Mouse (Mus musculus) thymus, postnatal 0 days (tissue): ENCODE measurements around the gene Sox5. TPM values are rescaled to one million over a fixed set of nuclear protein-coding genes. Genes with fewer than 3 reads are reported as not detected.

Source experiments
- DNase-seq: peaks from one replicate; pipeline ENCODE4 v3.0.0-alpha.2; 2015; ENCODE audit warnings: low spot score
- polyA plus RNA-seq: library from polyadenylated mRNA; unstranded; fragments of >200 nt; fragmentation: Nextera tagmentation; extraction: Ambion mirVana; gene quantifications from 2 replicates; pipeline ENCODE4 v1.2.1, GENCODE M21; 2015

The Sox5 gene
- polyA plus RNA-seq, 1 experiment from 2014 or later, result 1.2 TPM

DNA sequence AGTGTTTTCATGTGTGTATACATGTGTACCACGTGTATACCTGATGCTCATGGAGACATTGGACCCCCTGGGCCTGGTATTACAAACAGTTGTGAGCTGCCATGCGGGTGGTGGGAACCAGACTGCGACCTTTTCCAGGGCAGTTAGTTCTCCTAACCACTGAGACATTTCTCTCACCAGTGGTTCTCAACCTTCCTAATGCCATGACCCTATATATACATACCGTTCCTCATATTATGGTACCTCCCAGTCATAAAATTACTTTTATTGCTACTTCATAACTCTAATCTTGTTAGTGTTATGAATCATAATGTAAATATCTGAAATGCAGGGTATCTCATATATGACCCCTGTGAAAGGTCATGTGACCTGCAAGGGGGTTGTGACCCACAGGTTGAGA, 644.9 kb downstream of the Sox5 start:
- DNase-seq, result no peak

DNA sequence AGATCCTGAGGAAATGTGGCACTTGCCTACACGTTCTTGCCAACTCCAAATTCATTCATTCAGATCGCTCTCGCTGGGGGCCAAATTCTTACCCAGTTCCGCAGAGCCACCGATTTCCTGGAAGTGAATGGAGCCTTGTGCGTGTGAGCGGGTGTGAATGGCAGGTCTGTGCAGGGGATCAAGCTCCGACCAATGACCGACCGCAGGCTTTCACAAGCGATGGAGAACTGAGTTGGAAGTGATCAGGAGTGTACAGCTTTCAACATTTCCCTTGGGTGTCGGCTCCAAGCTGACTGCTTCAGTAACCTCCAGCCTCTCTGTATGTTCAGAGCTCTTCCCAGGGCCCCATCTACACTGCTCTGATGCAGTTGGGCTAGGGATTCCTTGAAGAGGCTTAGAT, 651.9 kb downstream of the Sox5 start:
- DNase-seq, result no peak

DNA sequence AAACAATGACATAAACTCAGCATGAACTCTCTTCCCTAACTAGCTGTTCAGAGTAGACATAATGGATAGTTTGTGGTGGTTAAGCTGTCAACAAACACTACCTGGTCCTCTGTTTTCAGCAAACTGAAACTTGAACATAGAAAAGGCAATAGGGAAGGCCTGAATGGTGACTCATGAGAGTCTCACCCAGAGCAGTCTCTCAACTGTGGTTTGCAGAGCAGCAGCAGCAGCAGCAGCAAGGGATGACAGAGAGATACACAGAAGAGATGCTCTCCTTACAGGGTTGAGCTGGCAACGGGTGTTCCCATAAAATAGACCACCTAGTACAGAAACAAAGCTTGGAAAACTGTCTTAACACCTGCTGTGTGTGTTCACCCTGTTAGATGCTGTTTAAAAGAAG, 661.8 kb downstream of the Sox5 start:
- no peak for DNase-seq

DNA sequence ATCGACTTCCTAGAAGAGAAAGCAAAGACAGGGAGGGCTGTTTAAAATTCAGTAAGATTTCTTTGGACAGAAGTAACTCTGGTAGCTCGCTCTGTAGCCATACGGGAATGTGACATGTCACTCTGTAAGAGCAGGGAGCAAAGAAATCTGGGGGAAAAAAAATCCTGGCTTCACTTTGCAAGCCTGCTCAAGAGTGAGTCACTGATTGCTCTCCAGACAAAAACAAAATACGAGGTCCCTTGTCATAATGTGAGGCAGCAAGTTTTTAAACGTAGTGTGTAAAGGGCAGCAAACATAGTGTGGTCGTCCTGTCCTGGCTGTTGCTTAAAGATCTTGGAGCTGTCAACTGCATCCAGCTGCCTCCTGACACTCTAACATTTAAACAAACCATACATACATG, 665.1 kb downstream of the Sox5 start:
- DNase-seq, result no peak

DNA sequence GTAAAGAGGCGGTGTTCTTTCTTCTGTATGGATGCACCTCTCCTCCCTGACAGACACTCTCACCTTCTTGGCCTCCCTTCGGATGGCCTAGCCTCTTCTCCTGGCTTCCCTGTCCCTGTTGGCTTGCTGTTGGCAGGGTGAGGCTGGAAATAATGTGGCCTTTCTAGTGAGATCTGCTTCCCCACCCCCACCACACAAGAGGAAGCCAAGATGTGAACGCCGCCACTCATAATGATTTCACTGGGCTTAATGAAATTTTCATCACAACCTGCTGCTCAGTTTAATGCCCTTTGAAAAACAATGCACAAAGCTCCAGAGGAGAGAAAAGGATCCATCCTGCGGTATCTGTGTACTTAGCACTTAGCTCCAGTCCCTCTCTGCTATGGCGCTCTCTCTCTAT, 670.2 kb downstream of the Sox5 start:
- no peak for DNase-seq

DNA sequence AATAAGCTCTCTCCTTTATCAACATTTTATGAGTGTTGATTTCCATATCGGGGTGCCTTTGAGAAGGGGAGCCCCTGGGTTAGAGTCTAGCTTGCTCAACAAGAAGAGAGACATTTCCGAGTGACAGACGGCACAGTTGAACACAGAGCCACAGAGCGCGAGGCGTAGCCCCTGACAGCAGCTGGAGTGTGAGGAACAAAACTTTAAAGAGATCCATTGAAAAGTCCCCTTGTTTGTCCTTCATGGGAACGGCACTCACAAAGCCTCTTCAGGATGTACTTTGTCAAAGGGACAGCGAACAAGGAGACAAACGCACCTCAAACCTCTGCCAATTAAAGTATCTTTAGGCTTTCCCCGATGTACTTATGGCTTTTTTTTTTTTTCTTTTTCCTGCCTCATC, 674.9 kb downstream of the Sox5 start:
- DNase-seq, result no peak

DNA sequence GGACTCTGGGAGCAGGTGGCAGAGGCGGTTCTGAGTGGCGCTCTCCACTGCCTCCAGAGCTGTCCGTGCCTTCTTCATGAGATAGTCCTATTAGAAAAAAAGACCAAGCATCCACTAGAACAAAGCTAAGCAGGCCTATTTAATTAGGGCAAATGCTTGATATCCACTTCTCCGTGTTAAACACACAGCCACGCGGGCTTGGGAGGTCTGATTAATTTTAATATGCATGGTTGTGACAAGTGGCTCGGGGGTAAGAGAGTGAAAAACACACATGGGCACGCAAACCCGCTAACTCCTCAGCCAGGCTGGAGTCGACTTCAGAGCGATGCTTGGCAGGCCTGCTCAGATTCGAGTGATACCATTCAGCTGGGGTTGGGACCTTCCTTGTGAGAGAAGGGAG, 676.1 kb downstream of the Sox5 start:
- DNase-seq, result no peak

DNA sequence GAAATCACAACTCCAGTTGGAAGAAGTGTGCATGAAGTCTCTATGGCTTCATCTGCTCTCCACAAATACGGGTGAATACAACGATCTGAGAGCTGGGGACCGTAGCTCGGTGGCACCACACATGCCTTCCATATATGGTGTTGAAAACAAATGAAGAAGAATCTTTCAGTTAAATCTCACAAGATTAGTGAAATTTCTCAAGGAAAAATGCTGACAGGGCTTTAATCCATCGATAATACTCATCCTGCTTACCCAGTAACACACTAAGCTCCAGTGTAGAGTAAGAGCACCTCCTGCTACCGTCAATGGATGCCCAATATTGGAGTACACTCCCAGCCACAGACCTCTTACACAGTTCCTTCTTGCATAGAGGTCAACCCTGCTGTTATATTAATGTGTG, 678.2 kb downstream of the Sox5 start:
- DNase-seq, result no peak

DNA sequence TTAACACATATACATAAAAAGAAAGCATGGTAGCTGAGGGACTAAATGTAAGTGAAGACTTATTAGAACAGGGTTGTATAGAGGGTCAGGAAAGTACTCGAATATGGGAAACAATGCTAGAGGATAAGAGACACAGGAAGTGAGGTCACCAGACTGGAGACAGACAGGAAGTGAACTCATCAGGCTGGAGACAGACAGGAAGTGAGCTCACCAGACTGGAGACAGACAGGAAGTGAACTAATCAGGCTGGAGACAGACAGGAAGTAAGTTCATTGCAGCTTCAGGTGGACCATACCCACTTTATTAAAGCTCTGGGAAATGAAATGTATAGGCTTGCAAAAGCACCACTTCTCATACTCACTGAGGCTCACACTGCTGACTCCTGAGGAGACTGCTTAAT, 680.9 kb downstream of the Sox5 start:
- no peak for DNase-seq

DNA sequence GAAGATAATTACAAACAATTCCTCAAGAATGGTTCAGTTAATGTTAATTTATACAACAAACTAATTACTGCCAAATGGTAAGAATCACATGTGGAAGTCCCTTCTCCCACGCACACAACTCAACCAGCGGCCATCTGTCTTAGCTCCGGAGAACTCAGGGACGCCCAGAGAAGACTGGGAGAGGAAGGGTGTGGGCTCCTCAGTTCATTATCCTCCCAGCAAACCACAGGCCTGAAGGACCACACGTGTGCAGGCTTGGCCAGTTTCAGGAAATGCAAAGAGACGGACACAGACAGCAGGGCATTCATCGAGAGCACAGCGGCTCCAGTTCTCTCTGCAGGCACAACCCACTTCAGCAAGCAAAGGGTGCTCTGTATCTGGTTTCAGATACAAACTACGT, 683.7 kb downstream of the Sox5 start:
- DNase-seq, result no peak

DNA sequence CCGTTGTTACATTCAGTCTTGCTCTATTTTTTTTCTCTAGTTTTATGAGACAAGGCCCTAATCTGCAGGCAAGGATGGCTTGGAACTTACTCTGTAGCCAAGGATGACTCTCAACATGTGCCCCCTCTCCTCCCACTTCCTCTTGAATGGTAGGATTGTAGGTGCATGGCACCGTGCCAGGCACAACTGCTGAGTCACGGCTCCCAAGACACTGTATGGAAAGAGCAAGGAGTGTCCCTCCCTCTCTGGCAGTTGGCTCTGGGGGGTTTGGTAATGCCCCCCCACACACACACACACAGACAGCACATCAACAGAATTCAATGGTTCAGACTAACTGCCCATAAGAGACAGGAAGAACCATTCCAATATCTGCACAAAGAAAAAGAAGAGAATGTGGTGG, 693.5 kb downstream of the Sox5 start:
- DNase-seq, result no peak

DNA sequence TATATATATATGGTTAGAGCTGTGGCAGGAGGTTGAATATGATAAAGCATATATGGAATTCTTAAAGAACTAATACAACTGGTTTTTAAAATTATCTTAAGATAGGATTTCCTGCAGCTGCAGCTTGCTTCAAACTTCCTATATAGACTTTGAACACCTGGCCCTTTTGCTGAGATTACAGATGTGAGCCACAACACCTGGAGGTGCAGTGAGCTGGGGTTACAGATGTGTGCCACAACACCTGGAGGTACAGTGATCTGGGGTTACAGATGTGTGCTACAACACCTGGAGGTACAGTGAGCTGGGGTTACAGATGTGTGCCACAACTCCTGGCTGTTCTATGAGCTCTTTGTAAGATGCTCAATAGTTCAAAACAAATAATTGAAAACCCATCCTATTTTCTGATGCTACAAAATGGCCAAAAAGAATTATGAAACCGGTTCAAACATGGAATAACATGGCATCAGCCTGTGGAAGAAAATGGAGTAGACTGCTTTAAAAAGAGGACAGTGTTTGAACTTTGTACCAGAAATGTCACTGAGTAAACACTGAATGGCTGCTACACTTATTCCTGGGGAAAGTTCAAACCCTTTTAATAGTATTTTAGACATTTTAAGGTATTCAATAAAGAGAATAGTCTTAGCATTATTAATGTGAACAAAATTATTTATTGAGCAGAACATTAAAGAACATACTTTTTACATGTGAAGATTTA, 695.5 kb downstream of the Sox5 start:
- DNase-seq, result no peak

DNA sequence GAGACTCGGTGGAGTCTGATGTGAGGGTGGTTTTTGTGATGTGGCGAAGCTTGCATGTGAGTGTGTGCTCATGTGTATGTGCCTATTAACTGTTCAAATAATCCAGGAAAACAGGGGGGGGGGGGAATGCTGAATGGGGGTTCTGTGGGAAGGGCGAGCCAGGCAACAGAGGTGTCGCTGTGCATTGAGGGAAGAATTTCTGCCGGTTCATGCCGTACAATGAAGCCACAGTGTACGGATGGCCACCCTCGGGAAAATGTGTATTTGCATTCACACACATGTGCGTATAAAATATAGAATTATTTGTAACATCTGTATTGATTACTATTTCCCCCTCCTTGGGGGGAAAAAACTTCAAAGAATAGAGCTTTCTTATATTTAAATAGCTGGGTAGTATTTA, 699.5 kb downstream of the Sox5 start:
- no peak for DNase-seq

DNA sequence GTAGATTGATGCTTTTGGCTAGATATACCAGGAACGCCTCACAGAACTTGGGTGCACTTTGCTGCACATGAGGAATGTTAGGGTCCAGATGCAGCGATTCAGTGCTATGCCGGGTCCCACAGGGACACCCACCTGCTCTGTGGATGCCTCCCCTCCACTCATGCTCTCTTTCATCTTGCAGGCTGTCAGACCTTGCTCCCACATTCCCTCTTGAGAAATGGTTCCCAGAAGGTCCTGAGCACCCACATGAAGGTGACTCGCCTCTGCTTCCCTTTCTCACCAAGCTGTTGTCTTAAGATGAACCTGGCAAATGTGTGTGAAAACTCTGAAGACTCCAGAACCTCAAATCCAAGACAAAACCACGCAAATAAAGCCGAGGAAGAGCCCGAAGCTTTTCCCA, 704.0 kb downstream of the Sox5 start:
- DNase-seq, result no peak

DNA sequence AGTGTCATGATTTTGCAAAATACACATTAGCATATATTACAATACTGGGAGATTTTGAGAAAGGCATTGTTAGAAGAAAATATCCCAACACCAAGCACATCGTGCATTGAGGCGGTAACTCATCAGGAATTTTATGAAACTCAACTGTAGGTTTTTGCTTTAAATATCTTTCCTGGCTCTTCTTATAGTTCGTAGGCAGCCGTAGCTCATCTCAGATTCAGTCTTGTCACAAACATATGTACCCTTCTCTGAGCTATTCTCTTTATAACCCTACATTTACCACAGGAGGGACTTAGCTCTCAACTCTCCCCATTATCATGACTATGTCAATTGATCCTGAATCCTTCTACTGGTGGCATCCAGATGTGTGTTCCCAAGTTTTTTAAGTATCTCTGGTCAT, 705.4 kb downstream of the Sox5 start:
- DNase-seq, result no peak

DNA sequence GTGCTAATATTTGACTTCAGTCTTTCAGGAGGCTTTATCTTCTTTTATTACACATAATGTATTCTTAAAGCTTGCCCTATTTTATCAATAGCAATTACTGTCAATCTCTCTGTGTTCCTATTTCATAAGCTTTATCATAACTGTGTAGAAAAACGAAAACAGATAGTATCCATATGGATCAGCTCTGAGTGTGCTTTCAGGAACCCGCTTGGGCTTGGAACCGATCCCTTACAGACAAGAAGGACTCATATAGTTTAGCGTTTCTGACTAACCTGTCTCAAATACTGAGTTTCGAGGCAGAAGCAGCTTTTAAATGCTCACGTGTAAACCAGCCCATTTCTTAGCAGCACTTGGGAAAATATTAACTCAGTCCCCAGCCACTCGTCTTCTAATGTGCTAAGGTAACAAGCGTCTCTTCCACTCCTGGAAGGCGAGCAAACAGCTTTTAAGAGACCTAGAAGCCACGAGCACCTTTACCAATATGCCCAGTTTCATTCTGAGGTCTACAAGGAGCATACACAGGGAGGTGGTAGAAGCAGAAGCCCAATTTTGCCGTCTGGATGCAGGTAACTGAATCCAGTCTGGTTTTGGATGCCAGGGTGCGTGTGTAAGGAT, 706.3 kb downstream of the Sox5 start:
- DNase-seq, result no peak

DNA sequence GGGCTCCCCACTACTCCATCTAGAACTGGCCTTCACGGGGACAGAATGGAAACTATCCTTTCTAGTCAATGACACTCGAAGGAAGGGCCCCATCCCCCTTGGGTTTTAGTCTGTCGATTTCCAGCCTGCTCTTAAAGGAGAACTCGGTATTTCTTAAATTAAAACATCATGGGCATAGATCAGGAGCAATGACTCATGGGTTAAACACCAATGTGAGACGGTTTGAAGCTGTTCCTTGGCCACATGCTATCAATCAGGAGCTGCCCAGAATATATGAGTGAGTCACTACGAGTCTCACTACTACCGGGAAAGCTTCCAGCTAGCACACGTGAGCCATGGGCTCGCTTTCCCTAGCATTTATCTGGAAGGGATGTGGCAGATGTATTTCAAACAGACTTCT, 707.0 kb downstream of the Sox5 start:
- no peak for DNase-seq

DNA sequence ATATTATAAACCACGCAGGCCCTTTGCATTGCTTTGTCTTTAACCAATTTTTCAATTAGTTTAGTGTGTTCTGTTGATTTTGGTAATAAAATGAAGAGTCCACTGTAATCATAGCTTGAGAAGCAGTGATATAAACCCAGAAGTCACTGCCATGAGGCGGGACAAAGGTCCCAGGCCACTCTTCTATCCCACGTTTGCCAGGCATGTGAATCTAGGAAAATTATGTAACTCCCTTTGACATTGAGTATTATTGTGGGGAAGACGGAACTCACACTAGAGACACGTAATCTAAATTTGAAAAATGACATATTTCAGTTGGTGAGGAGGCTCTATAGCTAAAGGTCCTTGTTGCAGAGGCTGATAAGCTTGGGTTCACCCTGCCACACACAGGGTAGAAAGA, 711.3 kb downstream of the Sox5 start:
- no peak for DNase-seq

DNA sequence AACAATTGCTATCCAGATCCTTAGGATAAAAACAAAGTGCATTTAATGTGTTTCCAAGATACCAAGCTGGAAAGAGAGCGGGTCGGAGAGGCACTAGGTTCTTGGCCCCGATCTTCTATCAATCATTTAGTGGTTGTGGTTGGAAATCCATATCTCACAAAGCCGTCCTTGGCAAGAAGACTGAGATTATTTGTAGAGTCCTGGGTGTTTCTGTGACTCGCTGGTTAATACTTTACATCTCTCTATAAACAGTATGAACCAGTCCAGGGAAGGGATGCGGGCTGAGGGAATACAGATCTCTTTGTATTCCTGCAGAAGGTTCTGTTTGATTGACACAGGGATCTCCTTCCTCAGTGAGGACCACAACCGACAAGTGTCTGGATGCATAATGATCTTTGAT, 714.3 kb downstream of the Sox5 start:
- no peak for DNase-seq

DNA sequence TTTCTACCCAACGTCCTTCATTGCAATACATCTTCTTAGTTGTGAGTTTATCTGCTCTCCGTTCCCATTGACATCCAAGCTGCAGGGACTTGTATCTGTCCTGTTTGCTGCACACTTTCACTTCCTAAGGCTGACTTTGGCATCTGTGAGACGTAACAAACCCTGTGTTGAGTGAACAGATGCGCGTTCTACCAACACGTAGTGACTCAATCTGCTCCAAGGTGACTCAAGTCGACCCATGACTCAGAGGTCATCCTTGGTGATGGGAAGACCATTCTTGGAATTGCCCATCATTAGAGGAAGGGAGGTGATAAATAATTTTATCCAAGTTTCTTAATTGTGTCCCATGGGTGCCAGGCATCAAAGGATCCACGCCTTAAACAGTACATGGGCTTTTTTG, 719.3 kb downstream of the Sox5 start:
- DNase-seq, result no peak

DNA sequence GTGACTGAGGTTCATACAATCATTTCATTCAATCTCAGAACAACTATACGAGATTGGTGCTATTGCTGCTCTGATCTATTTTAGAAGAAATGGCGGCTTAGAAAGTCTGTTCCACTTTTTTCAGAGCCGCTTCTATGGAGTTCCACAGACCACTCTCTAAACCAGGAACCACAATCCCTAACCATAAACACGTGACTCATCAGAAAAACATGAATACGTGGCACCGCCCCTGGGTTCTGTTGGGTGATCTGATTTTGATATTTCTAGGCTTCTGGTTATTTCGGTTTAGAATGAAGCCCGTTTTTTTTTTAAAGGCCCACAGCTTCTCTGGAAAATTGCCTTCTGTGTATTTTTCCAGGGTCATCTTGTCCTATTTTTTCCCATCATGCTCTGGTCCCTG, 720.0 kb downstream of the Sox5 start:
- DNase-seq, result no peak

DNA sequence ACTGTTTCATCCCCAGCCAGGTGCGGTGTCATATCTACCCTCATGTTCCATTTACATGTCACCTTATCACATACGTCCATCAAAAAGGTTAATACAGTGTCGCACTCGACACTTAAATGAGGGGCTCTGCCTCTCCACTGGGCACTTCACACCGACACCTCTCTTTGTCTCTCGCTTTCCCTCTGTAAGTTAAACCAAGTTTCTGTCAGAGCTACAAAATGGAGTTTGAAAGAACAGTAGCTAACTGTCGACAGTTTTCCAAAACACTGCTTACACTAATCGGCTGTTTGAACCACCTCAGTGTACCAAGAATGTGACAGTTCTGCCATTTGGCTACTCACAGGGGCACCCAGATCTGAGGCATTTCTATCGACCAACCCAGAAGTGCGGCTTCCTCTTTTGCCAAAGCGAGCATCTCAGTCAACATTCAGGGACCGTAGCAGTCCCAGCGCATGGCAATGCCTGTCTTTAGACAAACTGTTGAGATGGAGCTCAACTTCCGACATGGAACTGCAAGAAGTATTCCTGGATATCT, 724.6 kb downstream of the Sox5 start:
- no peak for DNase-seq
